Mouse (Mus musculus) left cerebral cortex, adult 9 months (tissue): ENCODE data around the gene Sgsm1.
"Not testable (repeated sequence)": the region's sequence is repeated elsewhere in the genome, so short reads cannot be mapped to it uniquely, and the experiment has no call there.

Experiments
- DNase-seq, 2 experiments: peaks; one replicate each; pipeline ENCODE4 v3.0.0; 2022; ENCODE audit warnings: low spot score in 2 of 2

Sgsm1 gene

GRCm38 (mm10) chr5:113310377-113311003, at the start of gene Sgsm1:
Gene Sgsm1, minus strand, starts transcription at chr5:113310786.
- DNase-seq, result peak; percentile 58 to 79

GRCm38 (mm10) chr5:113358833-113359232, 48.2 kb upstream of the Sgsm1 start:
- no peak for DNase-seq

- no peak for DNase-seq
Measured at GRCm38 (mm10) chr5:113357656-113358055, 47.1 kb upstream of the Sgsm1 start.

- no peak for DNase-seq
Measured at GRCm38 (mm10) chr5:113357186-113357585, 46.6 kb upstream of the Sgsm1 start, which contains the start of gene Aym1. Gene Aym1, plus strand, starts transcription at chr5:113357294.

- peak; percentile 67 to 75 for DNase-seq
Measured at GRCm38 (mm10) chr5:113354311-113354710, 43.7 kb upstream of the Sgsm1 start.

- DNase-seq, result no peak
Measured at GRCm38 (mm10) chr5:113352636-113353035, 42.0 kb upstream of the Sgsm1 start.

GRCm38 (mm10) chr5:113351768-113352167, 41.2 kb upstream of the Sgsm1 start:
- no peak for DNase-seq

- no peak for DNase-seq
Measured at GRCm38 (mm10) chr5:113349810-113350209, 39.2 kb upstream of the Sgsm1 start.

GRCm38 (mm10) chr5:113349226-113349625, 38.6 kb upstream of the Sgsm1 start:
- DNase-seq, result no peak

- peak in 1 of 2 experiments; percentile 42 for DNase-seq
Measured at GRCm38 (mm10) chr5:113348597-113348996, 38.0 kb upstream of the Sgsm1 start.

GRCm38 (mm10) chr5:113347593-113347992, 37.0 kb upstream of the Sgsm1 start:
- DNase-seq, result no peak

- DNase-seq, result not testable (repeated sequence)
Measured at GRCm38 (mm10) chr5:113346651-113347050, 36.1 kb upstream of the Sgsm1 start.

GRCm38 (mm10) chr5:113345781-113346180, 35.2 kb upstream of the Sgsm1 start:
- no peak for DNase-seq

GRCm38 (mm10) chr5:113344635-113345386, 34.2 kb upstream of the Sgsm1 start:
- peak; percentile 27 to 56 for DNase-seq

- no peak for DNase-seq
Measured at GRCm38 (mm10) chr5:113336281-113336680, 25.7 kb upstream of the Sgsm1 start.

- no peak for DNase-seq
Measured at GRCm38 (mm10) chr5:113335732-113336131, 25.1 kb upstream of the Sgsm1 start.

GRCm38 (mm10) chr5:113334621-113335530, 24.3 kb upstream of the Sgsm1 start:
- DNase-seq, result no peak

GRCm38 (mm10) chr5:113332899-113333298, 22.3 kb upstream of the Sgsm1 start:
- DNase-seq, result no peak

GRCm38 (mm10) chr5:113332239-113332638, 21.7 kb upstream of the Sgsm1 start:
- DNase-seq, result no peak

- no peak for DNase-seq
Measured at GRCm38 (mm10) chr5:113330202-113330601, 19.6 kb upstream of the Sgsm1 start.

- DNase-seq, result no peak
Measured at GRCm38 (mm10) chr5:113329463-113329862, 18.9 kb upstream of the Sgsm1 start.
